Mouse (Mus musculus): ENCODE measurements around the gene Tbc1d12.

- TF ChIP-seq CTCF (IDR thresholded peaks at IDR 0.05; ENCODE audit: control insufficient read depth, insufficient read depth, insufficient read length) (no peak), USF1 (IDR thresholded peaks at IDR 0.05; ENCODE audit: low read depth) (no peak), MAX (IDR thresholded peaks at IDR 0.05) (no peak), FOSL1 (IDR thresholded peaks at IDR 0.05; ENCODE audit: insufficient read depth, low read length, poor library complexity, severe bottlenecking) (no peak), MYOD1 (IDR thresholded peaks at IDR 0.05; ENCODE audit: control insufficient read depth, insufficient read length, low read depth) (no peak), CEBPB (IDR thresholded peaks at IDR 0.05; ENCODE audit: low read depth) (no peak)
These were observed at the start of gene Tbc1d12 for GRCm38 (mm10) chr19:38836438-38837170.

All from C2C12 (cell line).